Mouse (Mus musculus) Patski (cell line): Measurements from ENCODE around the gene Mrps15. TPM values are rescaled to one million over a fixed set of nuclear protein-coding genes. Genes with fewer than 3 reads are reported as not detected.
A peak's percentile ranks its signal among the peaks of the same experiment; 100 is the strongest.

Source experiments
- ATAC-seq: fragments of 100-300 bp; one replicate; pipeline ENCODE4 v1.8.0; 2021
- CTCF ChIA-PET: fragments of 350-600 bp; sonication (Branson Sonifier 250); formaldehyde crosslinking; loops from one replicate; lab custom pipeline; 2022; ENCODE audit warnings: inconsistent platforms; lab: Charles Lee
- POLR2A ChIA-PET: fragments of 350-600 bp; sonication (Branson Sonifier 250); formaldehyde crosslinking; loops from one replicate; lab custom pipeline; 2022; ENCODE audit warnings: antibody characterized with exemption, inconsistent platforms; lab: Charles Lee
- DNase-seq: peaks from one replicate; pipeline ENCODE4 v3.0.0-alpha.2; 2011; ENCODE audit warnings: low read depth, low spot score
- H3K27me3 ChIP-seq: fragments of 371-371 bp; one replicate; pipeline ENCODE4 v1.5.1; 2021
- CTCF ChIP-seq: fragments of 100-300 bp; IDR thresholded peaks from one replicate; pipeline ENCODE4 v1.5.1; 2021
- in situ Hi-C: fragments of 300-500 bp; cut with MboI; formaldehyde crosslinking; loops from 3 replicates; pipeline ENCODE4 v1.11.1; 2018; ENCODE audit warnings: low pct_unique_long_range_greater_than_20kb, mixed read lengths
- polyA plus RNA-seq: library from polyadenylated mRNA; unstranded; gene quantifications from one replicate; pipeline ENCODE4 v1.2.3, GENCODE M21; 2021

The Mrps15 gene
- polyA plus RNA-seq, 1 experiment from 2014 or later, result 56.7 TPM

GRCm38 (mm10) chr4:126035413-126035812, 11.3 kb upstream of the Mrps15 start:
- TF ChIP-seq CTCF, result no peak
- H3K27me3 ChIP-seq, result no peaks in the 10 kb centered on the region
- DNase-seq (no peak), ATAC-seq (no peak)
- in situ Hi-C loops, result no loop called here
- ChIA-PET POLR2A (no interaction called here), CTCF (no interaction called here)

- no peaks in the 10 kb centered on the region for H3K27me3 ChIP-seq
- DNase-seq (no peak), ATAC-seq (no peak)
- TF ChIP-seq CTCF, result no peak
- in situ Hi-C loops, result no loop called here
- POLR2A ChIA-PET, result no interaction called here
- CTCF ChIA-PET, result no interaction called here
Measured at GRCm38 (mm10) chr4:126051617-126052016, 4.9 kb downstream of the Mrps15 start.

- in situ Hi-C loops, result no loop called here
- CTCF ChIA-PET, result no interaction called here
- H3K27me3 ChIP-seq, result no peaks in the 10 kb centered on the region
- TF ChIP-seq CTCF, result no peak
- POLR2A ChIA-PET, result no interaction called here
- ATAC-seq (no peak), DNase-seq (no peak)
Measured at GRCm38 (mm10) chr4:126057207-126058133, 10.7 kb downstream of the Mrps15 start.

- ChIA-PET POLR2A (no interaction called here), CTCF (no interaction called here)
- DNase-seq, result peak; percentile 69
- no peak for TF ChIP-seq CTCF
- in situ Hi-C loops, result no loop called here
- no peaks in the 10 kb centered on the region for H3K27me3 ChIP-seq
- ATAC-seq, result peak; percentile 95
Measured at GRCm38 (mm10) chr4:126058134-126058996, 11.6 kb downstream of the Mrps15 start, which contains the start of gene Oscp1. Oscp1 (plus strand) TSS chr4:126058565.

GRCm38 (mm10) chr4:126058997-126059362, 12.3 kb downstream of the Mrps15 start:
- in situ Hi-C loops, result no loop called here
- POLR2A ChIA-PET, result no interaction called here
- no peak for ATAC-seq
- H3K27me3 ChIP-seq, result no peaks in the 10 kb centered on the region
- no peak for TF ChIP-seq CTCF
- CTCF ChIA-PET, result no interaction called here
- no peak for DNase-seq

- ATAC-seq (no peak), DNase-seq (no peak)
- CTCF ChIA-PET, result no interaction called here
- no peaks in the 10 kb centered on the region for H3K27me3 ChIP-seq
- peak; percentile 32 for TF ChIP-seq CTCF
- POLR2A ChIA-PET, result interaction anchor here (0.6 kb wide), 1 partner anchor 432 kb away, joined by 4 read pairs; no protein-coding TSS in a partner anchor
- in situ Hi-C loops, result no loop called here
Measured at GRCm38 (mm10) chr4:126062856-126063255, 16.1 kb downstream of the Mrps15 start.

GRCm38 (mm10) chr4:126065241-126065640, 18.5 kb downstream of the Mrps15 start:
- DNase-seq (no peak), ATAC-seq (no peak)
- H3K27me3 ChIP-seq, result no peaks in the 10 kb centered on the region
- CTCF ChIA-PET, result interaction anchor here (2.0 kb wide), 1 partner anchor 34 kb away, joined by 4 read pairs; no protein-coding TSS in a partner anchor
- no peak for TF ChIP-seq CTCF
- in situ Hi-C loops, result no loop called here
- POLR2A ChIA-PET, result no interaction called here

GRCm38 (mm10) chr4:126067401-126068077, 20.8 kb downstream of the Mrps15 start:
- in situ Hi-C loops, result no loop called here
- ChIA-PET POLR2A (no interaction called here), CTCF (interaction anchor here (1.7 kb wide), 1 partner anchor 21 kb away, joined by 3 read pairs; the partner anchor contains the start of gene Mrps15)
- no peak for DNase-seq
- H3K27me3 ChIP-seq, result no peaks in the 10 kb centered on the region
- ATAC-seq, result no peak
- TF ChIP-seq CTCF, result no peak

- in situ Hi-C loops, result no loop called here
- no peak for DNase-seq
- ChIA-PET POLR2A (no interaction called here), CTCF (interaction anchor here (1.7 kb wide), 1 partner anchor 22 kb away, joined by 3 read pairs; the partner anchor contains the start of gene Mrps15)
- TF ChIP-seq CTCF, result no peak
- no peaks in the 10 kb centered on the region for H3K27me3 ChIP-seq
- no peak for ATAC-seq
Measured at GRCm38 (mm10) chr4:126068842-126069241, 22.1 kb downstream of the Mrps15 start.

GRCm38 (mm10) chr4:126077833-126078232, 31.1 kb downstream of the Mrps15 start:
- DNase-seq (no peak), ATAC-seq (no peak)
- in situ Hi-C loops, result no loop called here
- no peak for TF ChIP-seq CTCF
- ChIA-PET POLR2A (no interaction called here), CTCF (no interaction called here)
- H3K27me3 ChIP-seq, result no peaks in the 10 kb centered on the region
